Comparison of ENCODE assay signal across 1 mouse cellular context in genomic region chr4:97782069-97782468, GRCm38 (mm10).
A peak's percentile ranks its signal among the peaks of the same experiment; 100 is the strongest.
TF ChIP-seq lines count a peak whose summit lies in the region.

No protein-coding gene starts in this region.

TF ChIP-seq in MEL, 35 proteins besides CTCF, POLR2A, EP300 and RAD21:
- TF ChIP-seq UBTF (IDR thresholded peaks at IDR 0.05; ENCODE audit: borderline replicate concordance, insufficient read depth, low read depth, low read length) (no peak), GATA1 (IDR thresholded peaks at IDR 0.05; ENCODE audit: low read depth, low read length) (no peak), MEF2A (IDR thresholded peaks at IDR 0.05; ENCODE audit: extremely low read depth, insufficient replicate concordance, low read depth, low read length, poor library complexity, severe bottlenecking) (no peak), USF2 (IDR thresholded peaks at IDR 0.05; ENCODE audit: borderline replicate concordance in 1 of 2, insufficient read depth in 1 of 2, low read depth in 1 of 2, low read length in 2 of 2) (no peak), MAX (IDR thresholded peaks at IDR 0.05; ENCODE audit: low read length) (0 out of 2 replicates have a peak, but pooled peaks have one; percentile 15), CHD1 (IDR thresholded peaks at IDR 0.05; ENCODE audit: low read depth, low read length) (peak; percentile 93), ZNF384 (IDR thresholded peaks at IDR 0.05; ENCODE audit: low read depth, low read length) (no peak), ETS1 (IDR thresholded peaks at IDR 0.05; ENCODE audit: low read depth, low read length) (no peak), SIN3A (IDR thresholded peaks at IDR 0.05; ENCODE audit: low read length) (peak; percentile 62; the same call in 1 of the 2 replicates), NELFE (IDR thresholded peaks at IDR 0.05; ENCODE audit: low read depth, low read length) (no peak), HCFC1 (IDR thresholded peaks at IDR 0.05; ENCODE audit: low read depth, low read length) (no peak), KAT2A (conservative IDR thresholded peaks at IDR 0.05; ENCODE audit: low read depth, low read length) (no peak), MYC (IDR thresholded peaks at IDR 0.05; ENCODE audit: low read depth, low read length) (no peak), TBP (IDR thresholded peaks at IDR 0.05; ENCODE audit: low read depth, low read length) (no peak), RCOR1 (IDR thresholded peaks at IDR 0.05; ENCODE audit: low read depth, low read length) (no peak), ELF1 (IDR thresholded peaks at IDR 0.05; ENCODE audit: low read depth, low read length) (no peak), USF1 (IDR thresholded peaks at IDR 0.05; ENCODE audit: low read depth, low read length) (no peak), MXI1 (IDR thresholded peaks at IDR 0.05; ENCODE audit: low read depth, low read length) (peak; percentile 68), JUND (IDR thresholded peaks at IDR 0.05; ENCODE audit: low read depth, low read length) (no peak), BHLHE40 (IDR thresholded peaks at IDR 0.05; ENCODE audit: borderline replicate concordance, low read depth, low read length) (no peak), MAZ (IDR thresholded peaks at IDR 0.05; ENCODE audit: low read depth, low read length) (no peak), ZKSCAN1 (IDR thresholded peaks at IDR 0.05; ENCODE audit: low read depth, low read length) (no peak), E2F4 (IDR thresholded peaks at IDR 0.05; ENCODE audit: borderline replicate concordance, low read depth, low read length) (no peak), MYB (IDR thresholded peaks at IDR 0.05; ENCODE audit: low read depth, low read length) (no peak), SMC3 (IDR thresholded peaks at IDR 0.05; ENCODE audit: low read depth, low read length) (no peak), TCF12 (IDR thresholded peaks at IDR 0.05; ENCODE audit: low read depth, low read length) (peak; percentile 20; the same call in 1 of the 2 replicates), POLR2AphosphoS2 (IDR thresholded peaks at IDR 0.05; ENCODE audit: low read length) (no peak), CHD2 (IDR thresholded peaks at IDR 0.05; ENCODE audit: low read length) (no peak), ZC3H11A (IDR thresholded peaks at IDR 0.05; ENCODE audit: low read depth, low read length) (no peak), MAFK (IDR thresholded peaks at IDR 0.05; ENCODE audit: borderline replicate concordance, low read depth, low read length) (no peak), NRF1 (IDR thresholded peaks at IDR 0.05; ENCODE audit: insufficient read depth, low read depth, low read length, poor library complexity, severe bottlenecking) (no peak), TAL1 (IDR thresholded peaks at IDR 0.05; ENCODE audit: low read length) (no peak), ZMIZ1 (IDR thresholded peaks at IDR 0.05; ENCODE audit: low read depth, low read length) (no peak)
